Mouse (Mus musculus) kidney, adult 2 months (tissue): ENCODE results near the gene Stkld1. TPM values are rescaled to one million over a fixed set of nuclear protein-coding genes. Genes with fewer than 3 reads are reported as not detected.

Experiments
- DNase-seq: peaks from one replicate; pipeline ENCODE4 v3.0.0; 2021
- H3K27ac ChIP-seq: fragments of 200-500 bp; 2 replicates; pipeline ENCODE4 v1.5.1; 2012; ENCODE audit warnings: low read depth, low read length, control low read depth, inconsistent platforms; ENCODE audit not compliant: insufficient read depth
- H3K27me3 ChIP-seq: fragments of 200-500 bp; replicated peaks from 2 replicates; pipeline ENCODE4 v1.6.1; 2012; ENCODE audit warnings: mild to moderate bottlenecking, moderate library complexity, low read length, inconsistent platforms; ENCODE audit not compliant: control insufficient read depth, insufficient read depth
- H3K36me3 ChIP-seq: fragments of 200-500 bp; 2 replicates; pipeline ENCODE4 v1.6.1; 2012; ENCODE audit warnings: mild to moderate bottlenecking, moderate library complexity, low read length, inconsistent platforms; ENCODE audit not compliant: control insufficient read depth, insufficient read depth
- H3K4me1 ChIP-seq: fragments of 200-500 bp; 2 replicates; pipeline ENCODE4 v1.6.1; 2011; ENCODE audit warnings: low read length; ENCODE audit not compliant: control insufficient read depth, insufficient read depth
- H3K4me3 ChIP-seq: fragments of 200-500 bp; 2 replicates; pipeline ENCODE4 v1.5.1; 2011; ENCODE audit warnings: mild to moderate bottlenecking, low read depth, low read length, control low read depth; ENCODE audit not compliant: insufficient read depth
- CTCF ChIP-seq: fragments of 200-500 bp; conservative IDR thresholded peaks from 2 replicates; pipeline ENCODE4 v1.5.1; 2011; ENCODE audit warnings: low read depth, mild to moderate bottlenecking, control low read depth, low read length, moderate library complexity, mixed read lengths; ENCODE audit not compliant: insufficient read depth, insufficient read length
- POLR2A ChIP-seq: fragments of 200-500 bp; IDR thresholded peaks from one replicate; pipeline ENCODE4 v1.6.1; 2011; ENCODE audit warnings: low read depth, low read length, control low read depth
- WGBS: fragments of 180-500 bp; shearing (Covaris S2); methylation state at CpG from one replicate; pipeline ENCODE4 v1.1.7; 2018; 5-methylcytosine and 5-hydroxymethylcytosine counted together
- polyA plus RNA-seq: library from polyadenylated mRNA; depleted of rRNA; stranded (reverse); fragments of >200 nt; gene quantifications from 2 replicates; pipeline ENCODE4 v1.2.3, GENCODE M21; 2012

Gene Stkld1
- polyA plus RNA-seq, 1 experiment = 0.16 TPM

DNA sequence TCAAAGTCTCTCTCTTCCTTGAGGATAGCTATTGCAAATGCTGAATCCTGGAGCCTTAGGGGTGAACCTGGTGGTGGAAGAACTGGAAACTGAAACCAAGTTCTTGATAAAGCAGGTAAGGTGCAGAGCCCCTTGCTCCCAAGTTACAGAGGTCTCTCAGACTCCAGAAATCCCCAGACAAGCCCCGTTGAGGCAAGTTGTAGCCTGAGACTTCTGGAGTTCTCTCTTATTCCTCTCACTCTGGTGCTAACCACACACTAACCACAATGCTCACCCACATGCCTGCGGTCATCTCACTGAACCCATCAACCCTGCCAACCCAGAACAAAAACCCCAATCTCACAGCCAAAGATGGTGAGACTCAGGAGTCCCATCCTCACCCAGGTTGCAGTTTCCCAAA is 1.4 kb downstream of the Stkld1 start:
- no peak overlapping the region for H3K27ac ChIP-seq
- no peak overlapping the region for H3K4me3 ChIP-seq
- no peaks in the 10 kb centered on the region for H3K36me3 ChIP-seq
- H3K27me3 ChIP-seq = no peaks in the 10 kb centered on the region
- WGBS = 85% methylated on average over 2 of the region's 2 CpGs
- no peak for DNase-seq
- peaks cover 18% of the 10 kb centered on the region for H3K4me1 ChIP-seq
- no peak for TF ChIP-seq POLR2A
- no peak for TF ChIP-seq CTCF

DNA sequence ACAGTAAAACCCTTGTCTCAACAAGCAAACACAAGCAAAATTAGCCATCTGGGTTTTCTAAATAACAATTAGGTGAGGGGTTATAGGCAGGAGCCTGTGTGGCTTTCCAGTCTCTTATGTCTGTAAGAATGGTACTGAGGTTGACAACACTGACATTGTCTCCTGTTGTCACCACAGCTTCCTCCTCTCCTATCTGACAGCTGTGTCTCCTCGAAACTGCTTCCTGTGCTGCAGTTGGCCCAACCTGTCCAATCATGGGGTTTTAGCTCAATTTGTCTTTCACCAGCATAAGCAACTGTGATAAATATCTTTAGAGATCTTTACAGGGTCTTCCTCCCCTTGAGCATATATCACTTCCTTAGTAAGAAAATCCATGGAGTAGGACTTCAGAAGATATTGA is 2.6 kb downstream of the Stkld1 start:
- H3K4me1 ChIP-seq = peaks cover 8% of the 10 kb centered on the region
- no peaks in the 10 kb centered on the region for H3K27me3 ChIP-seq
- H3K27ac ChIP-seq = no peak overlapping the region
- no peak overlapping the region for H3K4me3 ChIP-seq
- TF ChIP-seq POLR2A = no peak
- no peak for TF ChIP-seq CTCF
- DNase-seq = no peak
- no peaks in the 10 kb centered on the region for H3K36me3 ChIP-seq
- WGBS = 44% methylated on average over 1 of the region's 1 CpGs

DNA sequence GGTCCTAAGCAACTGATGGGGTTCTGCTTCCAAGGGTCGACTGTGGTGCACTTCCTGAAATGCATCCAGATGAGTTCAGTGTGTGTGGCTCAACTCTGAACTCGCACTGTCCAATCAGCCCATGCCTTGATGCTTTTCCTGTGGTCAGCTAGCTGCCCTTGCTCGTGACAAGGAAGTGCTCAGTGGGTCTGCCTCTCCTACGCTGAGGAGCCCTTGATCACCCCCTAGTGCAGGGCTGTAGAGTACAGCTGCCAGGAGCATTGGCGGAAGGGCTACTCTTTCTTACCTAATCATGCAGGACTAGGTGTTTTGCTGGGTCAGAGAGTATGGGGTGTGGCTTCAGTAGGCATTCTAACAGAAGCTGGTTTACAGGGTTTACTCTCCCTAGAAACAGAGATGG is 7.7 kb downstream of the Stkld1 start:
- peak; percentile 30 for DNase-seq
- H3K27ac ChIP-seq = no peak overlapping the region
- no peak overlapping the region for H3K4me3 ChIP-seq
- H3K4me1 ChIP-seq = no peaks in the 10 kb centered on the region
- peak; percentile 53 for TF ChIP-seq CTCF
- TF ChIP-seq POLR2A = no peak
- H3K27me3 ChIP-seq = no peaks in the 10 kb centered on the region
- WGBS = 32% methylated on average over 5 of the region's 5 CpGs
- no peaks in the 10 kb centered on the region for H3K36me3 ChIP-seq

DNA sequence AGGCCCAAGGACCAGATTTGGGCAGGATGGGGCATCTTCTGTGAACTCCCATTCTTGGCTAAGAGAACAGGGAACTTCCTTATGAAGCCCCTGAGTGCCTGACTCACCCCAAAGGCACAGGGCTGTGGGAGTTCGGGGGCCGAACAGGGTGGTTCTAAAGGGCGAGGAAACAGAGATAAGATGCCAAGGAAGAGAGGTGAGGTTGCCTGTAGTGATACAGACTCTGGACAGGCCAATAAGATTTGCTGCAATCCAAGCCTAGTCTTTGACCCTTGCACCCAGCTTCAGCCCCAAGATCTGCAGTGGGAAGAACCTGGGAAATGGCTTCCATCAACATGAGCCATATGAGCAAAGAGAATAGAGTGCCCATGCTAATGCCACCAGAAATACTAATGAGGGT is 9.4 kb downstream of the Stkld1 start:
- TF ChIP-seq POLR2A = no peak
- no peak for TF ChIP-seq CTCF
- no peak overlapping the region for H3K27ac ChIP-seq
- H3K36me3 ChIP-seq = no peaks in the 10 kb centered on the region
- DNase-seq = no peak
- H3K4me1 ChIP-seq = no peaks in the 10 kb centered on the region
- no peaks in the 10 kb centered on the region for H3K27me3 ChIP-seq
- no peak overlapping the region for H3K4me3 ChIP-seq
- 87% methylated on average over 3 of the region's 3 CpGs for WGBS

DNA sequence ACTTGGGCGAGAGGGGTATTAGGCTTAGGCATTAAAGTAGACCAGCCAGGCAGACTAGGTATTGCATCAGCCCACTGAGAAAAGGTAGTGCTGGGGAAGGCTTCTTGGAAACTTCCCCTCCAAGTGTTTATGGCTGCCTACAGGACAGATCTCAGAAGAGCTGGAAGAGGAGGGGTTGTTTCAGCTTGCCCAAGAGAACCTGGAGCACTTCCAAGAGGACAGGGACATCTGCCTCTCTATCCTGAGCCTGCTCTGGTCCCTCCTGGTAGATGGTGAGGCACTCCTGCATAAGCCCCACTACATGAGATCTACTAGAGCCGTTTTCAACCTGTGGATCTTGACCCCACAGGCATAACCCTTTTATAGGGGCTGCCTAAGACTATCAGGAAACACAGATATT is 16.6 kb downstream of the Stkld1 start:
- H3K4me3 ChIP-seq = no peak overlapping the region
- H3K27me3 ChIP-seq = no peaks in the 10 kb centered on the region
- TF ChIP-seq POLR2A (no peak), CTCF (no peak)
- WGBS = 89% methylated on average over 2 of the region's 2 CpGs
- H3K36me3 ChIP-seq = 0 out of 2 replicates have a peak, but pooled peaks cover 1% of the 10 kb centered on the region
- no peak overlapping the region for H3K27ac ChIP-seq
- no peaks in the 10 kb centered on the region for H3K4me1 ChIP-seq
- no peak for DNase-seq

DNA sequence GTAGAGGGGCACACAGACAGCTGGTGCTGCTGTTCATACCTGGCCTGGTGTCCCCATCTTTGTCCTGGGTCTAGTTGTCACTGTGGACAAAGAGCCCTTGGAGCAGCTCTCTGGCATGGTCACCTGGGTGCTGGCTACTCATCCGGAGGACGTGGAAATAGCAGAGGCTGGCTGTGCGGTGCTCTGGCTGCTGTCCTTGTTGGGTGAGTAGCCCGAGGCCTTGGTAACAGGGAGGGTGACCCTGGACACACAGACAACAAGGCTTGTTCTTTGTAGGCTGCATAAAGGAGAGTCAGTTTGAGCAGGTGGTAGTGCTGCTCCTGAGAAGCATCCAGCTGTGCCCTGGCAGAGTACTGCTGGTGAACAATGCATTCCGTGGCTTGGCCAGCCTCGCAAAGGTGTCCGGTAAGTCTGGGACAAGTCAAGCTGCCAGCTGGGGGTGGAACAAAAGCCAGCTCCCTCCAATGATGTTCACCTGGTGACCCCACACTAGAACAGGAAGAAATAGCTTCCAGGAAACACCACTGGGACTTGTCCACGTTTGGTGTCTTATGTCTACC is 17.6 kb downstream of the Stkld1 start:
- H3K27ac ChIP-seq = no peak overlapping the region
- TF ChIP-seq CTCF (no peak), POLR2A (no peak)
- H3K4me3 ChIP-seq = no peak overlapping the region
- H3K27me3 ChIP-seq = no peaks in the 10 kb centered on the region
- 83% methylated on average over 8 of the region's 8 CpGs for WGBS
- peaks cover 5% of the 10 kb centered on the region; the same call in 1 of the 2 replicates for H3K36me3 ChIP-seq
- H3K4me1 ChIP-seq = no peaks in the 10 kb centered on the region
- DNase-seq = no peak

DNA sequence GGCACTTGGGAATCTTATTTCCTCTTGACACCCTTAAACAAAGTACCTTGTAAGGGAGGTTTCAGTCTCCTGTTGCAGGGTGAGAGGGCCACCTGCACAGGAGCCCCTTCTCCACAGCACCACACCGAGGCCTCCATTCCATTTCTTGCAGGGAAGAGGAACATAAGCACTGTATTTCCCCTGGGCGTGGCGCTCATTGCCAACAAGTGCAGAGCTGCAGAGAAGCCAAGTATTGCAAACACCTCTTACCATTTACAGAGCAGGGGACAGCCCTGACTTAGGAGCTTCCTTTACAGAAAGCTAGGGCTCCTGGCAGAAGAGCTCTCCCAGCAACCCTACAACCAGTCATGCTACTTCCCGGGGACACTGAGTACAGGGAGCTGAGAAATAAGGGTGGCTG is 18.3 kb downstream of the Stkld1 start:
- no peak overlapping the region for H3K27ac ChIP-seq
- 0 out of 2 replicates have a peak, but pooled peaks cover 2% of the 10 kb centered on the region for H3K4me1 ChIP-seq
- no peak for DNase-seq
- WGBS = 90% methylated on average over 4 of the region's 4 CpGs
- TF ChIP-seq CTCF (no peak), POLR2A (no peak)
- H3K4me3 ChIP-seq = no peak overlapping the region
- H3K27me3 ChIP-seq = no peaks in the 10 kb centered on the region
- peaks cover 5% of the 10 kb centered on the region; the same call in 1 of the 2 replicates for H3K36me3 ChIP-seq
